Mouse (Mus musculus) heart, postnatal 0 days (tissue): ENCODE data around the gene Elmo2.

ENCODE experiments used
- CTCF ChIP-seq: IDR thresholded peaks from 2 replicates; pipeline ENCODE4 v1.5.1; 2016; ENCODE audit warnings: antibody characterized with exemption, control low read depth, low read depth
- EP300 ChIP-seq: IDR thresholded peaks from 2 replicates; pipeline ENCODE4 v1.6.1; 2016; ENCODE audit warnings: antibody characterized with exemption, low read depth

DNA sequence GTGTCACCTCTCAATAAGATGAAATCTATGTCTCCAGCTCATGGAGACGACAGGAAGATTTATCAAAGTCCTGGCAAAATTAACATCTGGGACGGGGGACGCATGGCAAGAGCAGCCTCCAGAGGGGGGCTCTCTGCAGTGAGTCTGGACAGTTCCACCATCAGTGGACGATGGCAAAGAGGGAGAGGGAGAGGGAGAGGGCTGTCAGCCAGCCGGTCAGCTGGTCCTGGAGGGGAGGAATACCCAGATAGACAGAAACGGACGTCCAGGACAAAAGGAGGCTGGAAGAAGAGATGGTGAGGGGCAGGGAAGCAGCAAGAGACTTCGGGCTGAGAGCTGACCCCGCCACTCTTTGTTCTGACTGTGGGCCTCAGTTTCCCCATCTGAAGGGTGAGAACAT is 73.5 kb downstream of the Elmo2 start:
- TF ChIP-seq CTCF = no peak
- TF ChIP-seq EP300 = no peak
